Mouse (Mus musculus) thymus, adult 2 months (tissue): ENCODE data around the gene Slc10a7.

Source experiments
- CTCF ChIP-seq: fragments of 200-500 bp; IDR thresholded peaks from 2 replicates; pipeline ENCODE4 v1.5.1; 2012; ENCODE audit warnings: mild to moderate bottlenecking, control low read depth, low read length, moderate library complexity, borderline replicate concordance; ENCODE audit not compliant: control insufficient read depth, poor library complexity, insufficient read depth; ENCODE audit errors: extremely low read depth
- POLR2A ChIP-seq: fragments of 200-500 bp; IDR thresholded peaks from 2 replicates; pipeline ENCODE4 v1.6.1; 2012; ENCODE audit warnings: mild to moderate bottlenecking, low read length, control low read depth, moderate library complexity; ENCODE audit not compliant: control insufficient read depth, poor library complexity, insufficient read depth; ENCODE audit errors: extremely low read depth

DNA sequence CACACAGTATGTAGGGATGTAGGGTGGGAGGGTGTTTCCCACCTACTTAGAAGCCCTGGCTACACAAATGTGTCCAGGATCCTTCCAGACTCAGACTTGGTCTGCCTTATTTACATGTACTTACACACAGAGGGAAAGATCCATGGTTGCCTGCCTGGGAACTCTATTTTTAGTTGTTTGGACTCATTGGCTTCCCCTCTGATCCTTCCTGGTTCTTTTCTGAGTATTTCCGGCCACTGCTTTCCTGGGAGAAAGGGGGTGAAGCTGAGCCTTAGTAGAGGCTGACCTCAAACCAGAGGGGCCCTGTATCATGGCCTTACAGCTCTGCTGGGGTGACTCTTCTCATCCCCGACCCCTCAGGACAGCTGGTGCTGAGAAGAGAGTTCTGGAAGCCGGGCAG, 232.3 kb downstream of the Slc10a7 start:
- TF ChIP-seq POLR2A (no peak), CTCF (no peak)
